Mouse (Mus musculus) hindbrain, embryonic 10.5 days (tissue): ENCODE measurements around the gene Nhlh2. TPM values are rescaled to one million over a fixed set of nuclear protein-coding genes. Genes with fewer than 3 reads are reported as not detected.

ENCODE experiments used
- DNase-seq: peaks from one replicate; pipeline ENCODE4 v3.0.0-alpha.2; 2017; ENCODE audit warnings: low spot score
- H3K27ac ChIP-seq: fragments of 300-500 bp; sonication (generic); 2 replicates; pipeline ENCODE4 v1.5.1; 2016; ENCODE audit warnings: mild to moderate bottlenecking, moderate library complexity
- H3K27me3 ChIP-seq: fragments of 300-500 bp; sonication (generic); 2 replicates; pipeline ENCODE4 v1.6.1; 2016; ENCODE audit warnings: mild to moderate bottlenecking; ENCODE audit not compliant: poor library complexity, insufficient read depth, severe bottlenecking
- H3K36me3 ChIP-seq: fragments of 300-500 bp; sonication (generic); 2 replicates; pipeline ENCODE4 v1.6.1; 2016; ENCODE audit warnings: mild to moderate bottlenecking, moderate library complexity
- H3K4me1 ChIP-seq: fragments of 300-500 bp; sonication (generic); replicated peaks from 2 replicates; pipeline ENCODE4 v1.6.1; 2016; ENCODE audit warnings: mild to moderate bottlenecking
- H3K4me3 ChIP-seq: fragments of 300-500 bp; sonication (generic); 2 replicates; pipeline ENCODE4 v1.5.1; 2016; ENCODE audit warnings: mild to moderate bottlenecking, moderate library complexity
- H3K9me3 ChIP-seq: fragments of 300-500 bp; sonication (generic); 2 replicates; pipeline ENCODE4 v1.6.1; 2016; ENCODE audit warnings: mild to moderate bottlenecking, moderate library complexity
- WGBS: fragments of 180-500 bp; shearing (Covaris S2); methylation state at CpG from one replicate; pipeline ENCODE4 v1.1.7; 2016; 5-methylcytosine and 5-hydroxymethylcytosine counted together
- polyA plus RNA-seq: library from polyadenylated mRNA; unstranded; fragments of >200 nt; fragmentation: Nextera tagmentation; extraction: Ambion mirVana; gene quantifications from 2 replicates; pipeline ENCODE4 v1.2.1, GENCODE M21; 2016

Nhlh2 gene
- polyA plus RNA-seq, 1 experiment from 2014 or later, result 152 TPM

GRCm38 (mm10) chr3:102010681-102011317 lies 923 bp downstream of the Nhlh2 start:
- peaks cover 7% of the 10 kb centered on the region; the same call in 1 of the 2 replicates for H3K36me3 ChIP-seq
- peaks cover 84% of the 10 kb centered on the region for H3K27me3 ChIP-seq
- H3K4me1 ChIP-seq, result peaks cover 32% of the 10 kb centered on the region
- H3K4me3 ChIP-seq, result peak overlapping the region; percentile 59
- peak overlapping the region; percentile 94 for H3K27ac ChIP-seq
- WGBS, result 3% methylated on average over 24 of the region's 24 CpGs
- no peaks in the 10 kb centered on the region for H3K9me3 ChIP-seq
- no peak for DNase-seq

- Histone ChIP-seq H3K4me3 (peak overlapping the region; percentile 59), H3K27ac (peak overlapping the region; percentile 94), H3K4me1 (peaks cover 33% of the 10 kb centered on the region), H3K27me3 (peaks cover 91% of the 10 kb centered on the region), H3K36me3 (peaks cover 7% of the 10 kb centered on the region; the same call in 1 of the 2 replicates), H3K9me3 (no peaks in the 10 kb centered on the region)
- no peak for DNase-seq
- WGBS, result under 1% methylated on average over 48 of the region's 48 CpGs
Observed at GRCm38 (mm10) chr3:102011318-102012075, 1.6 kb downstream of the Nhlh2 start.

GRCm38 (mm10) chr3:102012076-102012610 lies 2.3 kb downstream of the Nhlh2 start:
- Histone ChIP-seq H3K4me3 (peak overlapping the region; percentile 59), H3K4me1 (peaks cover 33% of the 10 kb centered on the region), H3K27me3 (peaks cover 97% of the 10 kb centered on the region), H3K27ac (peak overlapping the region; percentile 94), H3K9me3 (no peaks in the 10 kb centered on the region), H3K36me3 (peaks cover 7% of the 10 kb centered on the region; the same call in 1 of the 2 replicates)
- WGBS, result 2% methylated on average over 23 of the region's 23 CpGs
- DNase-seq, result peak; percentile 77

- Histone ChIP-seq H3K36me3 (peaks cover 7% of the 10 kb centered on the region; the same call in 1 of the 2 replicates), H3K27ac (peak overlapping the region; percentile 94), H3K4me1 (peaks cover 35% of the 10 kb centered on the region), H3K27me3 (peaks cover 98% of the 10 kb centered on the region), H3K4me3 (peak overlapping the region; percentile 59), H3K9me3 (no peaks in the 10 kb centered on the region)
- under 1% methylated on average over 53 of the region's 53 CpGs for WGBS
- peak; percentile 74 for DNase-seq
Observed at GRCm38 (mm10) chr3:102012611-102013211, 2.8 kb downstream of the Nhlh2 start.

GRCm38 (mm10) chr3:102020604-102021003 lies 10.7 kb downstream of the Nhlh2 start:
- DNase-seq, result no peak
- Histone ChIP-seq H3K27me3 (peaks cover 56% of the 10 kb centered on the region), H3K27ac (no peak overlapping the region), H3K4me1 (peaks cover 56% of the 10 kb centered on the region), H3K9me3 (no peaks in the 10 kb centered on the region), H3K36me3 (no peaks in the 10 kb centered on the region), H3K4me3 (no peak overlapping the region)
- 45% methylated on average over 1 of the region's 1 CpGs for WGBS

GRCm38 (mm10) chr3:102022721-102023120 lies 12.8 kb downstream of the Nhlh2 start:
- peak overlapping the region; percentile 81 for H3K27ac ChIP-seq

GRCm38 (mm10) chr3:102023337-102023736 lies 13.5 kb downstream of the Nhlh2 start:
- Histone ChIP-seq H3K27ac (peak overlapping the region; percentile 81), H3K9me3 (no peaks in the 10 kb centered on the region), H3K4me1 (peaks cover 61% of the 10 kb centered on the region), H3K4me3 (peak overlapping the region; percentile 48), H3K27me3 (peaks cover 37% of the 10 kb centered on the region), H3K36me3 (no peaks in the 10 kb centered on the region)
- WGBS, result under 1% methylated on average over 31 of the region's 31 CpGs
- peak; percentile 77 for DNase-seq

More at GRCm38 (mm10) chr3:102022721-102023120, 12.8 kb downstream of the Nhlh2 start:
- WGBS, result 15% methylated on average over 2 of the region's 2 CpGs
- DNase-seq, result no peak
- Histone ChIP-seq H3K4me1 (peaks cover 60% of the 10 kb centered on the region), H3K9me3 (no peaks in the 10 kb centered on the region), H3K4me3 (peak overlapping the region; percentile 48), H3K36me3 (no peaks in the 10 kb centered on the region), H3K27me3 (peaks cover 37% of the 10 kb centered on the region)

- Histone ChIP-seq H3K4me3 (peak overlapping the region; percentile 48), H3K9me3 (no peaks in the 10 kb centered on the region), H3K27me3 (peaks cover 37% of the 10 kb centered on the region), H3K36me3 (no peaks in the 10 kb centered on the region), H3K27ac (peak overlapping the region; percentile 81), H3K4me1 (peaks cover 61% of the 10 kb centered on the region)
- DNase-seq, result peak; percentile 63
- 3% methylated on average over 5 of the region's 5 CpGs for WGBS
Observed at GRCm38 (mm10) chr3:102023829-102024228, 14.0 kb downstream of the Nhlh2 start.

GRCm38 (mm10) chr3:102024981-102025451 lies 15.1 kb downstream of the Nhlh2 start:
- peaks cover 61% of the 10 kb centered on the region for H3K4me1 ChIP-seq
- no peak for DNase-seq
- H3K4me3 ChIP-seq, result no peak overlapping the region
- peaks cover 37% of the 10 kb centered on the region for H3K27me3 ChIP-seq
- H3K9me3 ChIP-seq, result no peaks in the 10 kb centered on the region
- H3K27ac ChIP-seq, result peak overlapping the region; percentile 81
- H3K36me3 ChIP-seq, result no peaks in the 10 kb centered on the region
- 58% methylated on average over 9 of the region's 9 CpGs for WGBS

- Histone ChIP-seq H3K4me1 (peaks cover 54% of the 10 kb centered on the region), H3K4me3 (no peak overlapping the region), H3K9me3 (no peaks in the 10 kb centered on the region), H3K27me3 (peaks cover 31% of the 10 kb centered on the region), H3K36me3 (no peaks in the 10 kb centered on the region), H3K27ac (no peak overlapping the region)
- DNase-seq, result no peak
- WGBS, result 75% methylated on average over 5 of the region's 5 CpGs
Observed at GRCm38 (mm10) chr3:102025659-102026058, 15.8 kb downstream of the Nhlh2 start.

- no peak overlapping the region for H3K27ac ChIP-seq
- peaks cover 13% of the 10 kb centered on the region for H3K27me3 ChIP-seq
- no peaks in the 10 kb centered on the region for H3K36me3 ChIP-seq
- 63% methylated on average over 6 of the region's 6 CpGs for WGBS
- peaks cover 39% of the 10 kb centered on the region for H3K4me1 ChIP-seq
- DNase-seq, result no peak
- no peaks in the 10 kb centered on the region for H3K9me3 ChIP-seq
- H3K4me3 ChIP-seq, result no peak overlapping the region
Observed at GRCm38 (mm10) chr3:102027880-102028279, 18.0 kb downstream of the Nhlh2 start.

- H3K36me3 ChIP-seq, result no peaks in the 10 kb centered on the region
- peaks cover 6% of the 10 kb centered on the region; the same call in 1 of the 2 replicates for H3K4me1 ChIP-seq
- H3K9me3 ChIP-seq, result peaks cover 7% of the 10 kb centered on the region; the same call in 1 of the 2 replicates
- no peak overlapping the region for H3K27ac ChIP-seq
- H3K4me3 ChIP-seq, result no peak overlapping the region
- H3K27me3 ChIP-seq, result no peaks in the 10 kb centered on the region; the same call in 1 of the 2 replicates
- WGBS, result 89% methylated on average over 5 of the region's 5 CpGs
- DNase-seq, result no peak
Observed at GRCm38 (mm10) chr3:102037806-102038205, 27.9 kb downstream of the Nhlh2 start.
